Mouse (Mus musculus) cortical plate, adult 2 months (tissue): Measurements from ENCODE around the gene Nr2f6.

Experiments used
- CTCF ChIP-seq: fragments of 200-500 bp; IDR thresholded peaks from 2 replicates; pipeline ENCODE4 v1.5.1; 2011; ENCODE audit warnings: mild to moderate bottlenecking, control low read depth, low read length; ENCODE audit not compliant: insufficient read depth; ENCODE audit errors: extremely low read depth
- POLR2A ChIP-seq: fragments of 200-500 bp; IDR thresholded peaks from 2 replicates; pipeline ENCODE4 v1.6.1; 2011; ENCODE audit warnings: mild to moderate bottlenecking, low read length, control low read depth; ENCODE audit not compliant: insufficient read depth; ENCODE audit errors: extremely low read depth

DNA sequence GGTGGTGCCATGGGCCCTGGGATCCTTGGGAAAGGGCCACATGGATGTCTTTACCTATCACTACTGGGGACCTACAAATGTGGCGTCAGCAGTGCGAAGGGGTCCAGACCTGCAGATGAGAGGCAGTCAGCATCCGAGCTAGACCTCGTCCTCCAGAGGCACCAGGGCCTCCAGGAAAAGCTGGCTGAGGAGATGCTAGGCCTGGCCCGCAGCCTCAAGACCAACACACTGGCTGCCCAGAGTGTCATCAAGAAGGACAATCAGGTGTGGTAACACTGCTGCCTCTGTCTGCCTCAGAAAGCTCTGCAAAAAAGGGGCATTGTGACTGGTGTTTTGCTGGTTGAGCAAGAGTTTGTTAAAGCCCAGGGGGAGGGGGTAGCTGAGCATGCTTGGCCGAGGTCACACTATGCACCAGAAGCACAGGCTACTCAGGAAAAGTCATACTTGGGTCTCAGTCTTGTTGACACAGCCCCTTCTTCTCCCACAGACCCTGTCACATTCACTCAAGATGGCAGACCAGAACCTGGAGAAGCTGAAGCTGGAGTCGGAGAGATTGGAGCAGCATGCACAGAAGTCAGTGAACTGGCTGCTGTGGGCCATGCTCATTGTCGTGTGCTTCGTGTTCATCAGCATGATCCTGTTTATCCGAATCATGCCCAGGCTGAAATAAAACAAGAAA lies 12.6 kb downstream of the Nr2f6 start:
- no peak for TF ChIP-seq CTCF
- no peak for TF ChIP-seq POLR2A
